23 mouse cellular contexts compared by ENCODE assay signal in the genomic region with DNA sequence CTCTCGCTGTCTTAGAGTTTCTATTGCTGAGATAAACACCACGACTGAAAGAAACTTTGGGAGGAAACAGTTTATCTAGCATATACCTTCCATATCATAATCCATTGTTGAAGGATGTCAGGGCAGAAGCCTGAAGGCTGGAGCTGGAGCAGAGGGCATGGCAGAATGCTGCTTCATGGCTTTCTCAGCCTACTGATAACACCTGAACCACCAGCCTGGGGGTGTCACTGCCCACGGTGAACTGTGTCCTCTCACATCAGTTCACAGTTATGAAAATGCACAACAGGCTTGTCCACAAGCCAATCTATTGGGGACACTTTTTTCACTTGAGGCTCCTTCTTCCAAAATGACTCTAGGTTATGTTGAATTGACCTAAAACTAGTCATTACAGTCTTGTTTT.
DNase-seq lines count a peak whose midpoint lies in the region; ATAC-seq lines count a peak whose summit lies in the region.
"Had no signal": no experiment of that assay in that cellular context is flagged by ENCODE, and none has a peak within 500 bp of the region (broad histone marks: within the 10 kb centered on the region; RNA-seq: fewer than 3 reads in every experiment).

No protein-coding gene starts in this region.

- peaks cover 15% of the 10 kb centered on the region for H3K4me1 ChIP-seq in heart, embryonic 11.5 days (ENCODE audit: control insufficient read depth, insufficient read depth, low read length)
- H3K4me1 ChIP-seq in liver, embryonic 13.5 days (replicated peaks) = peaks cover 92% of the 10 kb centered on the region
- H3K4me1 ChIP-seq: embryonic facial prominence, embryonic 15.5 days had no signal

- H3K4me2 ChIP-seq in heart, embryonic 11.5 days = no peak overlapping the region
- peak overlapping the region; percentile 38; the same call in 1 of the 2 replicates for H3K4me2 ChIP-seq in liver, embryonic 13.5 days
- H3K4me2 ChIP-seq: embryonic facial prominence, embryonic 15.5 days; forebrain, embryonic 13.5 days; heart, embryonic 13.5 days; hindbrain, embryonic 12.5 days had no signal

- no peak overlapping the region for H3K27ac ChIP-seq in heart, embryonic 11.5 days (ENCODE audit: low read depth, low read length)
- peak overlapping the region; percentile 90 for H3K27ac ChIP-seq in liver, embryonic 13.5 days
- H3K27ac ChIP-seq: embryonic facial prominence, embryonic 15.5 days; forebrain, embryonic 13.5 days; heart, embryonic 13.5 days; hindbrain, embryonic 12.5 days had no signal

- DNase-seq in heart, adult 11 months = peak; percentile 34
- DNase-seq in thymus, postnatal 4 days = peak; percentile 18
- no peak for DNase-seq in thymus, postnatal 0 days (ENCODE audit: low spot score)
- peak; percentile 49 for DNase-seq in liver, embryonic 13.5 days
- no peak for DNase-seq in embryo, embryonic 10 days (ENCODE audit: low spot score)
- no peak for DNase-seq in left cerebral cortex, adult 18-20 months (ENCODE audit: low spot score in 2 of 2)
- DNase-seq: adrenal gland, postnatal 25 days; B cell, adult 2 months; cerebellum, adult 2 months; cerebellum, postnatal 10 days; embryo, embryonic 11 days; forebrain, postnatal 0 days; gastrocnemius, postnatal 14 days; heart, postnatal 36 days had no signal

- H3K9ac ChIP-seq in heart, embryonic 11.5 days (ENCODE audit: low read depth, low read length) = no peak overlapping the region
- no peak overlapping the region for H3K9ac ChIP-seq in liver, embryonic 13.5 days
- H3K9ac ChIP-seq: embryonic facial prominence, embryonic 15.5 days; forebrain, embryonic 13.5 days; forebrain, postnatal 0 days; heart, embryonic 13.5 days; hindbrain, embryonic 12.5 days had no signal

- 66% methylated on average over 3 of the region's 3 CpGs for WGBS in heart, embryonic 11.5 days (ENCODE audit: insufficient replicate concordance)
- 13% methylated on average over 3 of the region's 3 CpGs for WGBS in liver, embryonic 13.5 days (ENCODE audit: insufficient replicate concordance)

- no peaks in the 10 kb centered on the region for H3K36me3 ChIP-seq in heart, embryonic 11.5 days (ENCODE audit: control insufficient read depth, insufficient read depth, low read length)
- peaks cover 16% of the 10 kb centered on the region for H3K36me3 ChIP-seq in liver, embryonic 13.5 days
- H3K36me3 ChIP-seq: embryonic facial prominence, embryonic 15.5 days had no signal

- H3K4me3 ChIP-seq in heart, embryonic 11.5 days (ENCODE audit: low read depth, low read length) = no peak overlapping the region
- H3K4me3 ChIP-seq in liver, embryonic 13.5 days (replicated peaks) = no peak overlapping the region
- H3K4me3 ChIP-seq: embryonic facial prominence, embryonic 15.5 days; forebrain, embryonic 13.5 days; heart, embryonic 13.5 days; hindbrain, embryonic 12.5 days had no signal

- H3K27me3 ChIP-seq in heart, embryonic 11.5 days (ENCODE audit: control insufficient read depth, insufficient read depth, low read length) = no peaks in the 10 kb centered on the region
- H3K27me3 ChIP-seq in liver, embryonic 13.5 days = no peaks in the 10 kb centered on the region
- H3K27me3 ChIP-seq: embryonic facial prominence, embryonic 15.5 days; forebrain, embryonic 13.5 days; heart, embryonic 13.5 days; hindbrain, embryonic 12.5 days had no signal

- H3K9me3 ChIP-seq in heart, embryonic 11.5 days (replicated peaks; ENCODE audit: control insufficient read depth, low read length) = no peaks in the 10 kb centered on the region
- H3K9me3 ChIP-seq in liver, embryonic 13.5 days (replicated peaks) = no peaks in the 10 kb centered on the region
- H3K9me3 ChIP-seq: embryonic facial prominence, embryonic 15.5 days; forebrain, embryonic 13.5 days; G1E; heart, embryonic 13.5 days; hindbrain, embryonic 12.5 days had no signal

- ATAC-seq in heart, embryonic 11.5 days (replicated peaks; ENCODE audit: insufficient number of reproducible peaks, low FRiP score, low TSS enrichment) = no peak
- peak; percentile 63 for ATAC-seq in liver, embryonic 13.5 days (ENCODE audit: low read depth)
- 0 out of 2 replicates have a peak, but pooled peaks have one; percentile 23 for ATAC-seq in megakaryocyte-erythroid progenitor cell, adult 5-6 weeks (replicated peaks; ENCODE audit: low FRiP score, low TSS enrichment, poor library complexity, severe bottlenecking)
- ATAC-seq: CD4-positive, CD25-positive, alpha-beta regulatory T cell, adult 4 months; forebrain, embryonic 13.5 days; forebrain, postnatal 0 days; hindbrain, embryonic 16.5 days had no signal

Comparison
In these comparisons a context has a peak if more than half of its experiments do, and no peak if none do; other contexts are left out.
1. DNase-seq: peak in heart, adult 11 months (single experiment), thymus, postnatal 4 days (single experiment) and liver, embryonic 13.5 days (single experiment); none in thymus, postnatal 0 days (single experiment), embryo, embryonic 10 days (single experiment) and left cerebral cortex, adult 18-20 months (0 of 2).